Mouse (Mus musculus) skeletal muscle tissue, adult 2 months (tissue): ENCODE measurements around the gene Chn2.

Experiments used
- DNase-seq: peaks from one replicate; pipeline ENCODE4 v3.0.0-alpha.2; 2012; ENCODE audit warnings: low read depth, low spot score

The Chn2 gene

DNA sequence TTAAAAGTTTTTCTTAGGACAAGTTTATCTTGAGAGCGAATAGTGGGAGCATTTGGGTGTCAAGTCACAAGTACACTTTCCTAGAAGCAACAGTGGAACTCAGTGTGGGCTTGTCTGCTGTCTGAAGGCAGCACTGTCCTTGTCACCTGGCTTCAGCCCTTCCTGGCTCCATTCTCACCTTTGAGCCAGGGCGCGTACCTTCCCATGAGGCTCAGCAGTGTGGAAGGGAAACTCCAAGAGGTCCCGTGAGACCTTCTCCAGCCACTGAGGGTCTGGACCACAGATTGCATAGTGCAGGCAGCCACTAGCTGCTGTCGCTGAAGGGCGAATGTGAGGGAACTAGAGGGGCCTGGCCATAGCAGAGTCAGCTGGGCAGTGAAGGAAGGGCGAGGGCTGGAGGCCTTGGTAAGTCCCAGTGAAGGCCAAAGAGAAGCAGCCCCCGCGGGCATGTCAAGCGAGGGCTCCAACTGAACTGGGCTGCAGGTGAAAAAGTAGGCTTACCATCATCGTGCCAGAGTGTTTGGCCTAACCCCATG, 293.8 kb downstream of the Chn2 start:
- no peak for DNase-seq

DNA sequence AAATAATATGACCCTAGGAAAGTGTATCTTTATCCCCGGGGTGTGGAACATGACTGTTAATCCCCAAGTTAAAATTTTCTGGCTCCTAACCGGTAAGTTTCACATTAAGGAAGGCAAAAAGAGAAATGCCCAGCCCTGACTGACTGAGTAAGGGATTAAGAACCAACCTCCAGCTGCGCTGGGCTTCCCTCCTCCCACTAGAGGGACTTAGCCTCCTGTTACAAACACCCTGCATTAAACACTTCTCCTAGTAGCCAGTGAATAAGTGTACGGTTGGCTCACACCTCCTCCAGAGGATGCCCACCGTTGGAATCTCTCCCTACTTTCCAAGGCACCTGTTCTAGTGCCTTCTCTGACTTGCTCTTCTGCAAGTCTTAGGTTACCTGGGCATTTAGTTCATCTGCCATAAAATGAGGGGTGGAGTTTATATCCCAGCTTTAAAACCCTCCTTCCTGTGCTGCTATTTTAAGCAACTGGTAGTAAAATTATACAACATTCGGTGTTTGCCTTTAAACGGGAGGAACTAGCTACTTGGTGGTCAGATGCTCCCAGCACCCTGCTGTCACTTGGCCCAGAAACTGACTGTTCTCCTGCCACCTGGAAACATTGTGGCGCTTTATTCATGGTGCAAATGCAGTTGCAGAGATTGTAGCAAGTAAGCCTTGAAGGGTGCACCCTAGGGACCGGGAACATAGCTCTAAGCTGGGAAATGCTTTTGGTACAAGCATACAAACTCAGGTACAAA, 294.5 kb downstream of the Chn2 start:
- peak; percentile 28 for DNase-seq

DNA sequence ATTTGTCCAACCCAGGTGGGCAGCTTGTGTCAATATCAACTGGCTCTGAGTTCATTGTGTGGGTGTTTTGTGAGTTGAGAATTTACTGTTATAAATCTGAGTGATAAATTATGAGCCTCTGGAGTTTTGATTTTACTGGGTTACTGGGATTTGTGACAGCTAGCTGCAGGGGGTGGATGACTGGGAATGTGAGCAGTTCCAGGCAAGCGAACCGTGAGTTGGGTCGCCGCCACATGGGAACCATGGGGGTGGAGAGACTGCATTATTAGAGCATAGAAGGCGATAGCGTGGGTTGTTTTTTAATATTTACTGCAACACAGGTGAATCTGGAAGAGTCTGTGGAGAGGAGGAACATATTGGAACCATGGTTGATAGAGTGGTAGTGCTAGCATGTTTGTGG, 298.0 kb downstream of the Chn2 start:
- DNase-seq, result no peak

DNA sequence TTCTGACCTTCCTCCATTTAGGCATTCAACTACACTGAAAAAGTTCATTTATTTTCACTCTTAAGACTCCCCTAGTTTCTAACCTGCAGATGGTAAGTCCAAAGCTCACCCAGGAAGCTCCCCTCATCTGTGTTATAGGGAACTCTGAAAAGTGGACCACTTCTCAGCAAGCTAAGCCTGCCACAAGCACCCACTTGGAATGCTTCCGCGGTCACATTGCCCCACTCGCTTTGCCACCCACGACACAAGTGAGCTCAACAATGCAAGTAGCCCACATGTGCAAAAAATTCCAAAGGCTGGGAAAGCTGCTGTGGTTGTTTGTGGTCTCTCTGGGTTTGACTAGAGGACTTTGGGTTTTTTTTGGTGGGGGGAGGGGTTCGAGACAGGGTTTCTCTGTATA, 301.8 kb downstream of the Chn2 start:
- DNase-seq, result no peak

DNA sequence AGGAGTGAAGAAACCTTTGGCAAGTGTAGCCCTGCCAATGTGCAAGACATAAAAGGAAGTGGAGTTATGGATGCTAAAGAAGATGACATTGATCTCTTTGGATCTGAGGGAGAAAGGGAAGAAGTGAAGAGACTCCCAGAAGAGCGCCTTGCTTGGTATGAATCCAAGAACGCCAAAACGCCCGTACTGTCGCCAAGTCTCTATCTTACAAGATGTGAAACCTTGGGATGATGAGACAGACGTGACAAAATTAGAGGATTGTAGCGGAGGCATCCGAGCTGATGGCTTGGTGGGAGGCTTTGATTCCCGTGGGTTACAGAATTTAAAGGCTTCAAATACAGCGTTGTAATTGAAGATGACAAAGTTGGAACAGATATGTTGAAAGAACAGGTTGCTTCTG, 302.9 kb downstream of the Chn2 start:
- no peak for DNase-seq
